Mouse (Mus musculus): ENCODE data around the gene Hist2h2ac.
"Not testable (repeated sequence)": the region's sequence is repeated elsewhere in the genome, so short reads cannot be mapped to it uniquely, and the experiment has no call there.

The Hist2h2ac gene

DNA sequence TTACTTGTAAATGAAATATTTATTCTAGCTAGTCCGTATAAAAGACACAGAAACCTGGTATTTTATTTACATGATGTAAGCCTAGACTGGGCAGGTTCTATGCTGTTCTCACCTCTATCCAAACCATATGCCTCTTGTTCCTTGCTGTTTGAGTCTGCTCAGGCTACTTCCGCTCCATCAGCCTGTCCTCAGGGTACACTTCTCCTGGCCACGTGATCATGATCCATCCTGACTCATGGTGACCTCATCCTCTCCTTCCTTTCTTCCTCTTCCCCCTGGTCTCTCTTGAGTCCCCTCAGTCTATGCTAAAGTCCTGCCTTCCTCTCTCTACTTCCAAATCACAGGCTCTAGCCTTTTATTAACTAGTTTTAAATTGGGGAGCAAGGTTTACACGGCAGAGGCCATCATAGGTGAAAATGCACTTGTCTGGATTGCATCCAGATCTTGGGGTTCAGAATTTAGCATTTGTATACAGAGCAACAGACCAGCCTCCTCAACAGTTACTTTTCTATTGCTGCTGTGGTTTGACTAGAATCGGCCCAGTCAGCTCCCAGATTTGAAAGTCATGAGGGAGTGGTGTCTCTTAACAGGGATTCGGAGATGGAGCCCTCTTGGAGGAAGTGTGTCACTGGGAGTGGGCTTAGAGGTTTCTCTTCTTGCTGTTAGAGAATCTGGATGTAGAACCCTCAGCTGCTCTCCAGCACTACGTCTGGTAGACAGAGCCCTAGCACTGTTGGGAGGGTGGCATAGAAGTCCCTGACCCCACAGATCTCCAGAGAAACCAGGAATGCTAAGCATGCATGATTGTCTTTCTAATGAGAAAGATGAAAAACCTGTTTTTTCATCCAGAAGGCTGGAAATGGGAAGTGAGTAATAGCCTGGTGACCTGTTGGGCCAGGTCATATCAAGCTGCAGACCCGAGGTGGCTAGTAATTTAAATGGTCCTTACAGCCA, 6.3 kb upstream of the Hist2h2ac start:
- no peak for DNase-seq

DNA sequence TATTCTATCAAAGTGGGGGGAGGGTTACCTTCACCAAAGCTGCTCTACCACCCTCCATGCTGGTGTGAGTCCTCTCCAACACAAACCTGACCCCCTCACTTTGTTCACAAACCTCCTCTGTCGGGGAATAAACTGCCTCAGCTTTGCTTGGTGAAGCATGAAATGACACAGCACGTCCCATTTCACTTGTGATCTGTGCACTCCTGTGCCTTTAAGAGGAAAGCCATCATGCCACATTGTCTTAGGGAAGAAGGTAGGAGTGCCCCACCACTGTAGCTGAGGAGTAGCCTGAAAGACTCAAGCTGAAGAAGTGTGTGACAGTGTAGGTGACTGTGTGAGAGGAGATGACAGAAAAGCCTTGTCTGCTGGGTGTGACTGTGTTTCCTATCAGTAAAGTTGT, 4.7 kb upstream of the Hist2h2ac start:
- DNase-seq, result no peak

DNA sequence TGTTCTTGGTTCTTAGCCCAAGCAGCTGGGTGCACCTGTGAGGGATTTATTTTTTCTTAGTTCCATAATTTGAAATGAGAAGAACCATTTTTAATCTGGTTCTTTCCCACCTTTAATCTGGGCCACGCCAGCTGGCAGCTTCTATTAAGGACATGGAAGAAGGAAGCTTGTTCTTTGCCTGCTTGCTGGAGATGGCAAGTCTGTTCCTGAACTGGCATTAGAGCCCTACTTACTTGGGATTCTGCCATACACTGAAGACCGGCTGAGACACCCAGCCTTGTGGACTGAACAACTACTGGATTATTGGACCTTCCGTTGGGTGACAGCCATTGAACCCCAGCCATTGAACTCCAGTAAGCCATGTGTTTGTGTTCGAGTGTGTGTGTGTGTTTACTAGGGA, 2.1 kb upstream of the Hist2h2ac start:
- DNase-seq, result no peak

DNA sequence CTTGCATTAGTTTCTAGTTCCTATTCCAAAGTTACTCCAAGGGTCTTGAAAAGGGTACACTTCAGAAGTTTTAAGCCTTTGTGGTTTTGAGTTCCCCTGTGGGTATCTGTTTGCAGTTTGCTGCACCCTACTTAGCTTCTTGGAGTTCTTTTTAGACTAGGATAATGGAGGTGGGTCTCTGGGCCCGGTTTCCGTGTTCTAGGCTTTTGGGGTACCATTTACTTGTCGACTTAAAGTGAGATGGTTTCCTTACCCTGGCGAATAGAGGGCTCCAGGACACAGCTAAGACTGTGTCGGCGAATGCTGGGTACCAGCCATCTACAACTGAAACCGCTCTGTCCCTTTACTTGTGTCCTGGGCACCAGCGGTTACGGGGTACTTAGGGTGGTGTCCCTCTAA, 959 bp upstream of the Hist2h2ac start:
- DNase-seq, result no peak

DNA sequence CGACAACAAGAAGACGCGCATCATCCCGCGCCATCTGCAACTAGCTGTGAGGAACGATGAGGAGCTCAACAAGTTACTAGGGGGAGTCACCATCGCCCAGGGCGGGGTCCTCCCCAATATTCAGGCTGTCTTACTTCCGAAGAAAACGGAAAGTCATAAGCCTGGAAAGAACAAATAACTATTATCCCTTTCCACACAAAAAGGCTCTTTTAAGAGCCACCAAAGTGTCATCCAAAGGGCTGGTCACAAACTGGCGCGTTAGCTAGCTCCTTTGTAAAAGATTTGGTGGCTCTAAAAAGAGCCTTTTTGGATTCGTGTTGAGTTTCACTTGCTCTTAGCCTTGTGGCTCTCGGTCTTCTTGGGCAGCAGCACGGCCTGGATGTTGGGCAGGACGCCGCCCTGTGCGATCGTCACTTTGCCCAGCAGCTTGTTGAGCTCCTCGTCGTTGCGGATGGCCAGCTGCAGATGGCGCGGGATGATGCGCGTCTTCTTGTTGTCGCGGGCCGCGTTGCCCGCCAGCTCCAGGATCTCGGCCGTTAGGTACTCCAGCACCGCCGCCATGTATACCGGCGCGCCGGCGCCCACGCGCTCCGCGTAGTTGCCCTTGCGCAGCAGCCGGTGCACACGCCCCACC, 432 bp downstream of the Hist2h2ac start:
- not testable (repeated sequence) for DNase-seq

DNA sequence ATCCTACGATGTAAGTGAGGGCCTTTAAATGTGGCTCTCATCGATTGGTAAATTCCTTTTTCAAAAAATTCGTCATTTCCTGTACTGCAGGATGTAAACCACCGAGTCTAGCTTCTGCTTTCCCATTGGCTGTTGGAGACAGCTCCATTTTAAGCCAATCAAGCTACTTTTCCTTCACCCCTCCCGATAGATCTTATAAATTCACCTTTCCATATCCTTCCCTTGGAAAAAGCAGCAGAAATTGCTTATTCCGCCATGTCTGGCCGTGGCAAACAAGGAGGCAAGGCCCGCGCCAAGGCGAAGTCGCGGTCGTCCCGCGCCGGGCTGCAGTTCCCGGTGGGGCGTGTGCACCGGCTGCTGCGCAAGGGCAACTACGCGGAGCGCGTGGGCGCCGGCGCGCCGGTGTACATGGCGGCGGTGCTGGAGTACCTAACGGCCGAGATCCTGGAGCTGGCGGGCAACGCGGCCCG, 984 bp downstream of the Hist2h2ac start, which contains the start of the genes Bola1 and Hist2h2ab:
TSS of gene Bola1 (minus strand) at position 49 of the 470 bp plus-strand sequence.
TSS of gene Hist2h2ab (plus strand) at position 205 of the 470 bp plus-strand sequence.
- DNase-seq, result peak; percentile 83

DNA sequence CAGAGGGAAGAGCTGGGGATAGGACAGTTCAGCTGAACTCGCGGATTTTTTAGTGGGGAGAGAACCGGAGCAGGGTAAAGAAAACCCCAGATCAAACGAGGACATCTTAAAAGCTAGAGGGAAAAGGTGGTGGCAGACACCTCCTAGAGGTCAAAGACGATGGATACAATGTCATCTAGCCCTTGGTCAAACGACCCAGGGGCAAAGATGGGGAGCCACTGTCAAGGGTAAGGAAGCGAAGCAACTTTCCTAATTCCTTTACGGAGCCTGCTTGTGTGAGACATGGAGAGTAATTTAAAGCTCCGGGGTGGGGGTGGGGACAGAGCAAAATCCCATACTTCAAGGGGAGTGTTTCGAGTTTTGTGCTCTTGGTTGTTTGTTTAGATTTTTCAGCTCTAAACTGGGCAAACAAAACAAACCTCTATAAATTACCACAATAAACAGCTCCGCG, 1.5 kb downstream of the Hist2h2ac start:
- DNase-seq, result peak; percentile 40

DNA sequence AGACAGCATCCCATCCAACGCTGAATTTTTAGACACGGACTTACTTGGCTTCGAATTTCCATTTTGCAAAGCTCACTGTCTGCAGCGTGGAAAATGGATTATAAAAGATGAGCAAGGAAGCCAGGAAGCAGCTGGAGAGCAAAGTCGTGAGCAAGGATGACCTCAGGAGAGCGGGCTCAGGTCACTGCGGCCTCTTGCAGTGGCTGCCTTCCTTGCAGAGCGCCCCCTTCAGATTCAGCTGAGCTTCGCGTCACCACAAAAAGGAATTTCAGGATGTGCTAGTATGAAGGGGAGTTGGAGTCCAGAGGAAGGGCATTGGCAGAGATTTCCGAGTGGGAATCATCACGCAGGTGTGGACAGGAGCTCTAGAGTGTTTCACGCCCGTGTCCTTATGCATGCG, 11.4 kb downstream of the Hist2h2ac start:
- no peak for DNase-seq

- no peak for DNase-seq
Measured at GRCm38 (mm10) chr3:96207819-96208218, 12.9 kb downstream of the Hist2h2ac start.

DNA sequence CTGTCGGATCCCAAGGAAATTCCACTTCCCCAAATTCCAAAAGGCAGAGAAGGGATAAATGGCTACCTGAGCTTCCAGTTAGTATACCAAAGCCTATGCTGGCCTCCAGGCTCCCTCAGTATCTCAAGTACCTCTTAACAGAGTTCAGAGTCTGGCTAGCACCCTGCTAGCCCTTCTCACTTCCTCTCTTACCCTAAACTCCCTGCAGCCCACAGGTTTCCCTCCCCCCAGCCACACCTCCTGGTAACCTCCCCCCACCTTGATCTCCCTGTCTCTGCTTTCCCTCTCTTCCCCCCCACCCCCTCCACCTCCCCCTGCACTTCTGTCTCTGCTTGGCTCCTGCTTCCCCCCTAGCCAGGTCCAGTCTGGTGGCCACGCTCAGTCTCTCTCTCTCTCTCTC, 20.9 kb downstream of the Hist2h2ac start:
- no peak for DNase-seq

DNA sequence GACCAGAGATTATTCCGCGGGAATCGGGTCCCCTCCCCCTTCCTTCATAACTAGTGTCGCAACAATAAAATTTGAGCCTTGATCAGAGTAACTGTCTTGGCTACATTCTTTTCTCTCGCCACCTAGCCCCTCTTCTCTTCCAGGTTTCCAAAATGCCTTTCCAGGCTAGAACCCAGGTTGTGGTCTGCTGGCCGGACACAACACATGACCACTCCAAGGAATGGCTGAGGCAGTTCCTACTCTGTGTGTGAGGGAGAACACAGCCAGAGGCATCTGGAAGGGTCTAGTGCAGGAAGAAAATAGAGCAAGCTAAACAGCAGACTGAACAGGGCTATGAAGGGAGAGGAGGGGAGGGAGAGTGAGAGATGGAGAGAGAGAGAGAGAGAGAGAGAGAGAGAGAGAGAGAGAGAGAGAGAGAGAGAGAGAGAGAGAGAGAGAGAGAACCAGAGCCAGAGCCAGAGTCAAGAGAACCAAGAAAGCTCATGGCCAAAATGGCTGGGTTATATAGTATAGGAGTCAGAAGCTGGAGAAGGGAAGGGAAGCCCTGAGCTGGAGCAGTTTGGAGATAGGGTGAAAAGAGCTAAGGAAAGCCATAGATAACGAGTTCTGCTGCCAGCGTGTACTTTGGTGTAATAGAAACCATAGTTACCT, 22.0 kb downstream of the Hist2h2ac start:
- DNase-seq, result not testable (repeated sequence)

GRCm38 (mm10) chr3:96198181-96198580, 22.5 kb downstream of the Hist2h2ac start:
- DNase-seq, result no peak

DNA sequence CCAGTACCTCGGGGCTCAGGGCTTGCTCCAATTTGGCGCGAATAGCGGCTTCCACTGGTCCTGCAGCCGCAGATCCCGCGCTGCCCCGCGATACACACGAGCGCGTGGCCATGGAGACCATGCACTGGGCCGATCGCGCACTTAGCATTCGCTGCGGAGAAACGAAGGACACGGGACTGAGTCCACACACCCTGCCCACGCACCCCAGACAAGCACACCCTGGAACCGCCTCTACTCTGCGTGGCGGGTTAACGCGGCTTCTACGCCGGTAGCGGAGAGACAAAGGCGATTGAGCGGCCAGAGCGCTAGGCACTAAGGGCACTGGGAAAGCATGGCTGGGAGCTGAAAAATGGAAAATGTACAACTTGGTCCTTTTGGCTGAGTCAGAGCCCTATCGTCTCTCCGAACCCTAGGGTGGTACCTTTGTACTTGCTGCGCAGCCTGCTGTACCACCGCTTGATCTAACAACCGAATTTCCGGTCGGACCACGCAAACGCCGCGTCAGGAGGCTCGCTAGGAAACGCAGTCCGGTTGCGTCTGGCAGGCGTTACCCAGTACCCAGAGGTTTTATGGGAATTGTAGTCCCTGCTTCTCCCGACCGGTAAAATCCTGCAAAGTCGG, 23.4 kb downstream of the Hist2h2ac start:
- peak; percentile 92 for DNase-seq

DNA sequence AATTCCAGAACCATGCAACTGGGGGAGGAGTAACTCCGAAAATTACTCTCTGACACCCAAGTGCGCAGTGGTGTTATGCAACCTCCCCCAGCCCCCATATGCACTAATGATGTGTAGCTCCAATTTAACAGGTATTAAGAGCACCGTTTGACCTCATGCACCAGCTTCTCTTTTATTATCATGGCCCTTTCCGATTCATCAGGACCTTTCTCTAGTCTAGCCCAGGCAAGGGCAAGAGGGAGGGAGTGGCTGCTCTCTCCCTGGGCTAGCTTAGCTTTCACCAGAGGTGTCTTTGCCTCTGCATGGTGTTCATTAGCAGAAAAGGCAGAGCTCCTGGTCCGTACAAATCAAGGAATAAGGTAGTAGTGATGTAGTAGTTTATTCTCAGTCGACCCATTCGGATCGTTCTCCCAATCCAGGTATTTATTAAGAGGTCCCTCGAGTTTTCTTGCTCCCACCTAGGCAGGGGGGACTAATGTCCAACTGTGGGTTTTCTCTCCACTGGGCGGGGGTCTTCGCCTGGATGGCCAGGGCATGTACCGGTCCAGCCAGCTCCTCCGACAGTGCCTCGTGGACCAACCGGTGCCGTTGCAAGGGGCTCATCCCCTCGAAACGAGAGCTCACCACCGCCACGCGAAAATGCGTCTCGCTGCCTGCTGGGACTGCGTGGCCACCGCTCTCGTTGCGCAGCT, 24.1 kb downstream of the Hist2h2ac start:
- no peak for DNase-seq

- DNase-seq, result no peak
Measured at GRCm38 (mm10) chr3:96195616-96196313, 24.9 kb downstream of the Hist2h2ac start.

DNA sequence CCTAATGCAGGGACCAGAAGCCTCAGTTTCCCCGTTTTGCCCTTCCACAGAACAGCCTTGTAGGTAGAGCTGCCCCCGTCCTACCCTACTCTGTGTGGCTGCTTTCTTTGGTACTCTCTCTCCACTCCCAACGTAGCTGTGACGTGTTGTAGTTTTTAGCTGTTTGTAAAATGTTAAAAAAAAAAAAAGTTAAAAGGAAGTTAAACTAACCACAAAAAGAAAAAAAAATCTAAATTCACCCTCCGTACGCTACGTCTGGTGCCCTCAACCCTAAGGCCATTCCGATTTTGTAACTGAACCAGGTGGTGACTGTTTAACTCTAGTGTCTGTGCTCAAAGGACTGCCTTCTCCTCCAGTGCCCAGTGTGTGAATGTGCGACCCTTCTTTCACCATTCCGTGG, 25.7 kb downstream of the Hist2h2ac start:
- no peak for DNase-seq

GRCm38 (mm10) chr3:96192977-96193376, 27.7 kb downstream of the Hist2h2ac start:
- no peak for DNase-seq

DNA sequence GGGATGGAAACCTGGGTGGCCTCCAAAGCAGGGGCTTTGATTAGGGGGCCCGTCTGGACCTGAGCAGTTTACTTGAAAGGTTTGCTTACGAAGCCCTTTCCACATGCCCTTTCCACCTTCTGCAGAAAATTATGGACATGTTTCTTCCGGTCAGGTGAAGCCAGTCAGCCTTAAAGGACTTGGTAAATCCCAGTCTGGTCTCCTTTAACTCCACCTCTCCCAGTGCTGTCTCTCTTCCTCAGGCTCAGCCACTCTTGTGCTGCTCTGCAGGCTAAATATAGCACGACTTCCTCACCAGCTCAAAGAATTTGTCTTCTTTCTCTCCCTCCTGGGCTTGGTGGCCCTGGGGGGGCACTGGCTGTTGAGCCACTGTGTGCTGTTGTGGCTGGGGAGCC, 38.3 kb downstream of the Hist2h2ac start:
- no peak for DNase-seq

DNA sequence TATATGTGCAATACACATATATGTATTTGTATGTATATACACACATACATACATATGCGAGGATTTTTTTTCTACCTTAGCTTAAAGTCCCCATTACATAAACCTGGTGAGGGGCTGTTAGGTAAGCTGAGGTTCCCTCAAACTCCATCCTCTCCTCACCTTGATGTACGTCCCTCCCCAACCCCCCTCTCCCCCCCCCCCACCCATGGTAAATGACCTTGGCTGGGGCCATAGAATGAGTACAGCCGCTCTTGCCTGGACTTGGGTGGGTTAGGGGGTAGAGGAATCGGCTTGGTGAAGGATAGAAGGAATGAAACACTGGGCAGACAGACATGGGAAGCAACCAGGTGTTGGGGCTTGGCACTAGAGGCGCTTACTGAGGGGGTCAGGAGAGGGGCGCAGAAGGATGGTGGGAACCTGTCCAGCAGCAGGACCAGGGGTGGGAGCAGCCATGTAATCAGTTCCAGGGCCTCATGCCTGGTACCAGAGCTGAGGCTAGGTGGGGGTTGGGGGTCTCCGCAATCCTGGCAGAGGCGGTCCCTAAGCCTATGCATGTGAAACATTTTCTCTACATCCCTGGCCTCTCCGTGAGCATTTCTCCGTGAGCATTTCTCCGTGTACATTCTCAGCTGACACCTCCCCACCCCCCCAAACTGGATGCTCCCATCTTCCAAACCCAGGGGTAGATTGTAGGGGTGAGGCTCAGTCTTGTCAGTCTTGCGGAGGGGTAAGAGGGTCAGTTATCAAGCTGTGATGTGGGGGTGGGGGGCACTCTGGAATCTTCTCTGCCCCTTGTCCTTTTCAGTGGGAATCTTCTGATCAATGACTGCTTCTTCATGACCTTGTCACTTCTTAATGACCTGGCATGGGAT, 38.9 kb downstream of the Hist2h2ac start:
- DNase-seq, result no peak

DNA sequence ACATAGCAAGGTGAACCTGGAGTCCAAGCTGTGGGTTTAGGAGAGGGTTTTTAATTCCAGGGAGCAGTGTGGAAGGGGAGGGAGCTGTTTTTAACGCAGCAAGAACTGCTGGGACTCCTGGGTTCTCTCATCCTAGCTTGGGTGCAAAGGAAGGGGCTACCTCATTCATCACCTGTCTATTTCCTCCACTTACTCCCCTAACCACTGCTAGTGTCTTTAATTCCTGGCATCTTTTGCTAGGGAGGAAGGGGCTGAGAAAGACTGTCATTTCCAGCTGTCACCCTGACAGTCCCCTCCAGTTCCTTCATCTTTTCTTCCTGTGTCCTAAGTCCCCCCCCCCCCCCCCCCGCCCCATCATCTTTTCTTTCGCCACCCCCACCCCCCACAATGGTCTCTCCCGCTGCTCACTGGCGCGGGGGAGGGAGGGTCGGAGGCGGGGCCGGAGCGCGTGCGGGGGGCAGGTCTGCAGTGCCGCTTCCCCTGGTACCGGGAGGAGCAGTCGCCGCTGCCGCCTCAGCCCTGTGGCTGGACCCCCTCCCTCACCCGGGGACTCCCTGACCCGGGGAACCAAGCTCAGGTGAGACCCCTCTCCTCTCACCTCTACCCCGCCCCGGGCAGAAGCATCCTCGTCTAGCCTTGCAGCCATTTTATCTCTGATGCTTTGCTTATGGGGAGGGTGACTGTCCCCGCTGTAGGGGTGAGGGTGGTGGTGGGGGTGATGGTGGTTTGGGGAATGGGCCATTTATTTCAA, 39.8 kb downstream of the Hist2h2ac start, which contains the start of gene Sv2a:
TSS of gene Sv2a (plus strand) at position 425 of the 751 bp plus-strand sequence.
- peak; percentile 64 for DNase-seq

Measured in kidney, postnatal 14 days (tissue).